Mouse (Mus musculus): ENCODE measurements around the gene Bud31. TPM values are rescaled to one million over a fixed set of nuclear protein-coding genes. Genes with fewer than 3 reads are reported as not detected.

The Bud31 gene
- polyA plus RNA-seq, 1 experiment from 2014 or later: 164 TPM

- no peak overlapping the region for H3K27ac ChIP-seq (ENCODE audit: low read depth, low read length)
- no peak overlapping the region for H3K4me2 ChIP-seq (ENCODE audit: low read length)
- WGBS: 92% methylated on average over 18 of the region's 18 CpGs
- H3K9me3 ChIP-seq (ENCODE audit: control insufficient read depth, low read length): no peaks in the 10 kb centered on the region
- H3K4me3 ChIP-seq (ENCODE audit: low read length): no peak overlapping the region
- peaks cover 53% of the 10 kb centered on the region for H3K36me3 ChIP-seq (ENCODE audit: control insufficient read depth, insufficient read depth, low read length)
- no peaks in the 10 kb centered on the region for H3K4me1 ChIP-seq (ENCODE audit: control insufficient read depth, insufficient read depth, low read depth, low read length)
- ATAC-seq: no peak
- no peak overlapping the region for H3K9ac ChIP-seq (ENCODE audit: low read depth, low read length)
- H3K27me3 ChIP-seq (replicated peaks; ENCODE audit: control insufficient read depth, insufficient read depth, low read length): no peaks in the 10 kb centered on the region
Observed at GRCm38 (mm10) chr5:145178461-145178980, 38.4 kb downstream of the Bud31 start.

GRCm38 (mm10) chr5:145185244-145185643 is 45.1 kb downstream of the Bud31 start:
- WGBS: 93% methylated on average over 2 of the region's 2 CpGs

DNA sequence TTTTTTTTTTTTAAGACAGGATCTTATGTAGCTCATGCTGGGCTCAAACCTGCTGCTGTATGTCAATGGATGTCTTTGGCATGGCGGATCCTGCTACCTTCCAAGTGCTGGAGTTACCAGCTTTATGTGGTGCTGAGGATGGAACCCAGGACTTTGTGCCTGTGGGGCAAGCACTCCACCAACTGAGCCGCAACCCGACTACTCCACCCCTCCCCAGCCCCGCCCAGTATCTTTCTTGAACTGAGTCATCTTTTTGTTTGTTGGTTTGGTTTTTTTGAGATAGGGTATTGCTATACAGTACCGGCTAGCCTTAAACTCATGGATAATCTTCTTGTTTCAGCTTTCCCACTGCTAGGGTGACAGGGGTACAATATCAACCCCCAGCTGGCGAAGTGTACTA is 49.3 kb downstream of the Bud31 start:
- no peak overlapping the region for H3K4me3 ChIP-seq (ENCODE audit: low read length)
- H3K9me3 ChIP-seq (ENCODE audit: control insufficient read depth, low read length): no peaks in the 10 kb centered on the region
- WGBS: 91% methylated on average over 6 of the region's 6 CpGs
- H3K4me1 ChIP-seq (ENCODE audit: control insufficient read depth, insufficient read depth, low read depth, low read length): peaks cover 19% of the 10 kb centered on the region
- no peak overlapping the region for H3K27ac ChIP-seq (ENCODE audit: low read depth, low read length)
- no peak overlapping the region for H3K4me2 ChIP-seq (ENCODE audit: low read length)
- H3K9ac ChIP-seq (ENCODE audit: low read depth, low read length): no peak overlapping the region
- H3K27me3 ChIP-seq (replicated peaks; ENCODE audit: control insufficient read depth, insufficient read depth, low read length): no peaks in the 10 kb centered on the region
- peaks cover 27% of the 10 kb centered on the region for H3K36me3 ChIP-seq (ENCODE audit: control insufficient read depth, insufficient read depth, low read length)
- no peak for ATAC-seq

More at GRCm38 (mm10) chr5:145185244-145185643, 45.1 kb downstream of the Bud31 start:
- no peaks in the 10 kb centered on the region for H3K9me3 ChIP-seq (ENCODE audit: control insufficient read depth, low read length)
- H3K9ac ChIP-seq (ENCODE audit: low read depth, low read length): no peak overlapping the region
- no peak for ATAC-seq
- no peaks in the 10 kb centered on the region for H3K27me3 ChIP-seq (replicated peaks; ENCODE audit: control insufficient read depth, insufficient read depth, low read length)
- no peak overlapping the region for H3K4me3 ChIP-seq (ENCODE audit: low read length)
- no peak overlapping the region for H3K27ac ChIP-seq (ENCODE audit: low read depth, low read length)
- peaks cover 12% of the 10 kb centered on the region for H3K4me1 ChIP-seq (ENCODE audit: control insufficient read depth, insufficient read depth, low read depth, low read length)
- no peak overlapping the region for H3K4me2 ChIP-seq (ENCODE audit: low read length)
- H3K36me3 ChIP-seq (ENCODE audit: control insufficient read depth, insufficient read depth, low read length): peaks cover 59% of the 10 kb centered on the region

GRCm38 (mm10) chr5:145190373-145190772 is 50.2 kb downstream of the Bud31 start:
- Histone ChIP-seq H3K9ac (ENCODE audit: low read depth, low read length) (peak overlapping the region; percentile 76), H3K36me3 (ENCODE audit: control insufficient read depth, insufficient read depth, low read length) (peaks cover 32% of the 10 kb centered on the region), H3K4me1 (ENCODE audit: control insufficient read depth, insufficient read depth, low read depth, low read length) (peaks cover 19% of the 10 kb centered on the region), H3K27me3 (replicated peaks; ENCODE audit: control insufficient read depth, insufficient read depth, low read length) (no peaks in the 10 kb centered on the region), H3K9me3 (ENCODE audit: control insufficient read depth, low read length) (no peaks in the 10 kb centered on the region), H3K4me2 (ENCODE audit: low read length) (peak overlapping the region; percentile 90), H3K4me3 (ENCODE audit: low read length) (peak overlapping the region; percentile 77), H3K27ac (ENCODE audit: low read depth, low read length) (no peak overlapping the region)
- 57% methylated on average over 5 of the region's 5 CpGs for WGBS
- ATAC-seq: peak; percentile 4; the same call in 1 of the 2 replicates

DNA sequence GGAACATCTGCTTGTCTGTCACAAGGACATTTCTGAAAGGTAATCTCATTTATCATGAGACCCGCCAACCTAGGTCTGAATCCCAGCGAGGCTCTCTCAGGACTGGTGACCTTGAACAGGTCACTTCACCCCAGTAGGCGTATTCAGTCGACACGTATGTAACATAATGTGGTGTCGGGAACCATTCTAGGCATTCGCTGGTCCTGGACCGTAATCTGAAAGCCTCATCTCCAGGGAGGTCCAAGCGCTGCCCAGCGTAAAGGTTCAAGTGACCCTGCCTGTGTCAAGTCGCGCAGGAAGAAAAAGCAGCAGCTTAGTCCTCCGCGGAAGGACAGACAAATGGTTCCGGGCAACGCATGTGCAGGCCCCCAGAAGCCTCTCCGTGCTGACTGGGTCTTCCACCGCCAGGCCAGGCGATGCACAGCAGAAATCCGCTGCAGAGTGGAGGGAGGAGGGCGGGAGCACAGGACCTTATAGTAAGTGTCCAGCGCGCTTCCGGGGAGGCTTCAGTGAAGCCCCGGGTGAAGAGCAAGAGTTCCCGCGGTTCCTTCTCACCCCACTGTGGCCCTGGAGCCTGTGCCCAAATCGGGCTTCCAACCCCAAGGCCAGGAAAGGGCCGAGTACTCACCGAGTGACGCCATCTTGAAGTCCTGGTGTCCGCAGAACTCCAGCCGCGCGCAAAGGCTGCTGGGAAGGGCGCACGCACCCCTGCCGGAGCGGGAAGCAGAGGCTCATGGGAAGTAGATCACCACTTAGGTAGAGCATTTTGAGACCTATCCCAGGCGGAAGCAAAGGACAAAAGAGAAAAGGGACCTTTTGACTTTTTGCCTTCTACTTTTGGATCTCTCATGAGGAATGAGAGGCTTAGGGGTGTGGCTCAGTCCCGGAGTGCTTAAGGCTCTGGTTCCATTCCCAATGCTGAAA is 51.0 kb downstream of the Bud31 start:
- Histone ChIP-seq H3K36me3 (ENCODE audit: control insufficient read depth, insufficient read depth, low read length) (peaks cover 30% of the 10 kb centered on the region), H3K27me3 (replicated peaks; ENCODE audit: control insufficient read depth, insufficient read depth, low read length) (no peaks in the 10 kb centered on the region), H3K9me3 (ENCODE audit: control insufficient read depth, low read length) (no peaks in the 10 kb centered on the region), H3K27ac (ENCODE audit: low read depth, low read length) (peak overlapping the region; percentile 76), H3K9ac (ENCODE audit: low read depth, low read length) (peak overlapping the region; percentile 76), H3K4me3 (ENCODE audit: low read length) (peak overlapping the region; percentile 77), H3K4me2 (ENCODE audit: low read length) (peak overlapping the region; percentile 90), H3K4me1 (ENCODE audit: control insufficient read depth, insufficient read depth, low read depth, low read length) (peaks cover 19% of the 10 kb centered on the region)
- WGBS: under 1% methylated on average over 41 of the region's 41 CpGs
- peak; percentile 89 for ATAC-seq

DNA sequence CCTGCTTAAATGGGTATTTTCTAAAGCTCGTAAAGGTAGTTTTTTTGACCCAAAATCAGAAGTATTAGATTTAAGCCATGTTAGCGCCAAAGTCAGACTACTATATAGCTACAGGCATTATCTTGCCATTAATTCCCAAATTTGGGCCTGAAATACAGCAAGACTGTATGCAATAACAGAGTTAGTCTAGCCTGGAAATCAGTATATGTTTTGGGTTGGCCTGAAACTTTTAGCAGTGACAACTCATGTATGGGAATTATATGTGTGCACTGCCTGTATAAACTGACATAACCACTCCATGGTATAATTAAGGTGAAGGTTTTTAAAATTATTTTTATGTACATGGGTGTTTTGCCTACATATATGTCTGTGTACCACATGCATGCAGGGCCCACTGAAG is 51.8 kb downstream of the Bud31 start, which contains the start of gene Atp5j2:
TSS of gene Atp5j2 (minus strand) at position 101 of the 400 bp plus-strand sequence.
- H3K36me3 ChIP-seq (ENCODE audit: control insufficient read depth, insufficient read depth, low read length): peaks cover 25% of the 10 kb centered on the region
- H3K9ac ChIP-seq (ENCODE audit: low read depth, low read length): peak within 1 kb of the TSS; percentile 76
- no peak for ATAC-seq
- WGBS: 91% methylated on average over 2 of the region's 2 CpGs
- no peaks in the 10 kb centered on the region for H3K9me3 ChIP-seq (ENCODE audit: control insufficient read depth, low read length)
- H3K4me3 ChIP-seq (ENCODE audit: low read length): peak within 1 kb of the TSS; percentile 77
- peaks cover 19% of the 10 kb centered on the region for H3K4me1 ChIP-seq (ENCODE audit: control insufficient read depth, insufficient read depth, low read depth, low read length)
- no peaks in the 10 kb centered on the region for H3K27me3 ChIP-seq (replicated peaks; ENCODE audit: control insufficient read depth, insufficient read depth, low read length)
- peak within 1 kb of the TSS; percentile 76 for H3K27ac ChIP-seq (ENCODE audit: low read depth, low read length)
- H3K4me2 ChIP-seq (ENCODE audit: low read length): peak within 1 kb of the TSS; percentile 90

Other genes starting within 250 kb of the Bud31 start
- 14.9 and 30.0 TPM in 2 replicates for gene Smurf1, start 174.5 kb upstream of the Bud31 start, polyA plus RNA-seq (2015; fragmentation: Nextera tagmentation; extraction: Ambion mirVana)
- not detected in 2 replicates for gene Gm4871, start 107.6 kb upstream of the Bud31 start, polyA plus RNA-seq (2015; fragmentation: Nextera tagmentation; extraction: Ambion mirVana)
- not detected in 2 replicates for gene 1700018F24Rik, start 97.4 kb upstream of the Bud31 start, polyA plus RNA-seq (2015; fragmentation: Nextera tagmentation; extraction: Ambion mirVana)
- gene Arpc1a, start 56.5 kb upstream of the Bud31 start, polyA plus RNA-seq (2015; fragmentation: Nextera tagmentation; extraction: Ambion mirVana): 234 and 235 TPM in 2 replicates
- gene Kpna7, start 56.3 kb upstream of the Bud31 start, polyA plus RNA-seq (2015; fragmentation: Nextera tagmentation; extraction: Ambion mirVana): not detected in 2 replicates
- 72.7 and 84.8 TPM in 2 replicates for gene Arpc1b, start 26.1 kb upstream of the Bud31 start, polyA plus RNA-seq (2015; fragmentation: Nextera tagmentation; extraction: Ambion mirVana)
- gene Pdap1, start 124 bp upstream of the Bud31 start, polyA plus RNA-seq (2015; fragmentation: Nextera tagmentation; extraction: Ambion mirVana): 90.9 and 98.7 TPM in 2 replicates
- 19.6 and 22.4 TPM in 2 replicates for gene Ptcd1, start 26.7 kb downstream of the Bud31 start, polyA plus RNA-seq (2015; fragmentation: Nextera tagmentation; extraction: Ambion mirVana)
- 45.4 and 47.4 TPM in 2 replicates for gene Cpsf4, start 26.9 kb downstream of the Bud31 start, polyA plus RNA-seq (2015; fragmentation: Nextera tagmentation; extraction: Ambion mirVana)
- gene Atp5j2, start 51.7 kb downstream of the Bud31 start, polyA plus RNA-seq (2015; fragmentation: Nextera tagmentation; extraction: Ambion mirVana): 673 and 743 TPM in 2 replicates
- gene Zkscan14, start 61.5 kb downstream of the Bud31 start, polyA plus RNA-seq (2015; fragmentation: Nextera tagmentation; extraction: Ambion mirVana): 13.1 and 14.1 TPM in 2 replicates
- gene Zkscan5, start 64.2 kb downstream of the Bud31 start, polyA plus RNA-seq (2015; fragmentation: Nextera tagmentation; extraction: Ambion mirVana): 13.7 and 14.5 TPM in 2 replicates
- 27.2 and 30.0 TPM in 2 replicates for gene Zfp655, start 91.4 kb downstream of the Bud31 start, polyA plus RNA-seq (2015; fragmentation: Nextera tagmentation; extraction: Ambion mirVana)
- gene Zscan25, start 140.1 kb downstream of the Bud31 start, polyA plus RNA-seq (2015; fragmentation: Nextera tagmentation; extraction: Ambion mirVana): 0.40 and 0.47 TPM in 2 replicates
- not detected in 2 replicates for gene Cyp3a57, start 204.9 kb downstream of the Bud31 start, polyA plus RNA-seq (2015; fragmentation: Nextera tagmentation; extraction: Ambion mirVana)

Measured in hindbrain, embryonic 16.5 days (tissue).